Mouse (Mus musculus) intestine, embryonic 15.5 days (tissue): ENCODE results near the gene Slc8a3. TPM values are rescaled to one million over a fixed set of nuclear protein-coding genes. Genes with fewer than 3 reads are reported as not detected.
"Not testable (repeated sequence)": the region's sequence is repeated elsewhere in the genome, so short reads cannot be mapped to it uniquely, and the experiment has no call there.

Experiments used
- ATAC-seq: fragments of 200-750 bp; cut with Nextera tagmentation; 2 replicates; pipeline ENCODE4 v1.8.0; 2017; ENCODE audit warnings: moderate TSS enrichment, moderate library complexity
- H3K27ac ChIP-seq: fragments of 300-500 bp; sonication (generic); 2 replicates; pipeline ENCODE4 v1.5.1; 2015; ENCODE audit warnings: mild to moderate bottlenecking, inconsistent platforms
- H3K27me3 ChIP-seq: fragments of 300-500 bp; sonication (generic); replicated peaks from 2 replicates; pipeline ENCODE4 v1.6.1; 2015; ENCODE audit warnings: inconsistent platforms
- H3K36me3 ChIP-seq: fragments of 300-500 bp; sonication (generic); 2 replicates; pipeline ENCODE4 v1.6.1; 2015; ENCODE audit warnings: inconsistent platforms
- H3K4me1 ChIP-seq: fragments of 300-500 bp; sonication (generic); replicated peaks from 2 replicates; pipeline ENCODE4 v1.6.1; 2015; ENCODE audit warnings: inconsistent platforms
- H3K4me2 ChIP-seq: fragments of 300-500 bp; sonication (generic); replicated peaks from 2 replicates; pipeline ENCODE4 v1.6.1; 2015; ENCODE audit warnings: mild to moderate bottlenecking, inconsistent platforms
- H3K4me3 ChIP-seq: fragments of 300-500 bp; sonication (generic); replicated peaks from 2 replicates; pipeline ENCODE4 v1.5.1; 2015; ENCODE audit warnings: inconsistent platforms
- H3K9ac ChIP-seq: fragments of 300-500 bp; sonication (generic); 2 replicates; pipeline ENCODE4 v1.6.1; 2015; ENCODE audit warnings: inconsistent platforms
- H3K9me3 ChIP-seq: fragments of 300-500 bp; sonication (generic); 2 replicates; pipeline ENCODE4 v1.6.1; 2016; ENCODE audit warnings: inconsistent platforms
- WGBS: fragments of 180-500 bp; shearing (Covaris S2); methylation state at CpG from one replicate; pipeline ENCODE4 v1.1.7; 2015; 5-methylcytosine and 5-hydroxymethylcytosine counted together
- polyA plus RNA-seq: library from polyadenylated mRNA; unstranded; fragments of >200 nt; fragmentation: Nextera tagmentation; extraction: Ambion mirVana; gene quantifications from 2 replicates; pipeline ENCODE4 v1.2.1, GENCODE M21; 2015

Slc8a3 gene
- polyA plus RNA-seq = 0.40 and 0.72 TPM in 2 replicates

DNA sequence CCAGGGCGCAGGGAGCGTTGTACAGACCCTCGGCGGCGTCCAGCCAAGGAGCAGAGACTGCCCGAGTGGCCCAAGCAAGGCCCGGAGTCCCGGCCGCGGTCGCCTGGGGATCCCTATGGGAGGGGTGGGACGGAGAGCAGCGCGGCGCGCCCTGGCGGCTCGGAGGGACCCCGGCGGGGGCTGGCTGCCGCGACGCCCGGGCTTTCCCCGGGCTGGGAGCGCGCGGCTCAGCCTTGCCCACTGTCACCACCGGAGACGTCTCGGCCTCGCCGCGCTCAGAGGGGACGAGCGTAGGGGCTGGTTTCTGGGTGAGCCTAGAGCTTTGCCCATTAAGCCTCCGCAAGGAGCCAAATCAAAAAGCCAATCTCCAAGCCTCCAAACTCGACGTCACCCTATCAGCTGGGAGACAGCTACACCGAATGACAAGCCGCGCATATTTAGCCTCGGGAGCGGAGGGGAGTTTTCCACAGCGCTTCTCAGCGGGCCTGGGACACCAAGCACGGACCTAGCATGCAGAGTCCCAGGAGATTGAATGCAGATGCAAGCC, at the start of gene Slc8a3:
Slc8a3 (minus strand) TSS at position 306 of the 547 bp plus-strand sequence.
- Histone ChIP-seq H3K4me1 (peaks cover 5% of the 10 kb centered on the region; the same call in 1 of the 2 replicates), H3K4me2 (peak within 1 kb of the TSS; percentile 99), H3K9ac (peak within 1 kb of the TSS; percentile 51), H3K27me3 (no peaks in the 10 kb centered on the region), H3K4me3 (peak within 1 kb of the TSS; percentile 51), H3K9me3 (no peaks in the 10 kb centered on the region), H3K36me3 (no peaks in the 10 kb centered on the region), H3K27ac (0 out of 2 replicates have a peak within 1 kb of the TSS, but pooled peaks have one; percentile 24)
- WGBS = under 1% methylated on average over 46 of the region's 47 CpGs
- peak; percentile 80 for ATAC-seq

DNA sequence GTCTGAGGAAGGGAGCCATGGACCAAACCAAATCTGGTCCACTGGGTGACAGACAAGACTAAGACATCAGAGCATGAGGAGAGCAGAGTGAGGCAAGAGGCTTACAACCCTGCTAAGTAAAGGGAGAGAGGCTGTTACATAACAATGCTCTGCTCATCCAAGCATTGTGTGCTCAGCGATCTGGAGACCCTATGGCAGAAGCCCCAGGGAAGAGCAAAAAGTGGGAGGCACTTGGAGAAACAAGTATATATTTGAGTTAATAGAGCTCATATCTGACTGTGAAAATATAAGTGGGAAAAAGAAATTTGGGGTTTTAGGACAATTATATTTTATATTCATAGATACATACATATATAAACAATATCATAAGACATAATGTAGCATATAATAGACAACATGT, 46.4 kb upstream of the Slc8a3 start, which contains the start of gene Gm4787:
Gm4787 (minus strand) TSS at position 101 of the 400 bp plus-strand sequence.
- ATAC-seq, H3K9ac ChIP-seq, H3K4me3 ChIP-seq, H3K27me3 ChIP-seq, H3K4me1 ChIP-seq, H3K4me2 ChIP-seq, H3K36me3 ChIP-seq, H3K27ac ChIP-seq, H3K9me3 ChIP-seq: not testable (repeated sequence)
- 88% methylated on average over 1 of the region's 1 CpGs for WGBS

DNA sequence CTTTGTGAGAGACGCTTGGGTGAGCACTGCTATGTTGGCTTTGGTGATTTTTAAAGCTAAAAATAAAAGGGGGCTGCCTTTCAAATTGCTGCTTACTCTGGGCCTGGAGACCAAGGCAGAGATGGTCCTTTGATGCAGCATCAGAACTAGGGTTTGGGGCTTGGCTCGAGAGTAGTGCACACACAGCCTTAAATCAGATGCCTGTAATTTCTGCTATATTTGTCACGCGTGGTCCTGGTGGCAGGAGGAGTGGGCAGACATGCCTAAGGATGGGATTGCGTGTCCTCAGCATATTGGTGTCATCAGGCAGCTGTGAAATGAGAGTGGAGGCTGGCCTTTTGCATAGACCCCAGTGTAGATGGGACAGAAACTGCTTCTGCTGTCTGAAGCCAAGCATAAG, 861 bp upstream of the Slc8a3 start:
- H3K4me2 ChIP-seq = peak overlapping the region; percentile 99; the same call in 1 of the 2 replicates

DNA sequence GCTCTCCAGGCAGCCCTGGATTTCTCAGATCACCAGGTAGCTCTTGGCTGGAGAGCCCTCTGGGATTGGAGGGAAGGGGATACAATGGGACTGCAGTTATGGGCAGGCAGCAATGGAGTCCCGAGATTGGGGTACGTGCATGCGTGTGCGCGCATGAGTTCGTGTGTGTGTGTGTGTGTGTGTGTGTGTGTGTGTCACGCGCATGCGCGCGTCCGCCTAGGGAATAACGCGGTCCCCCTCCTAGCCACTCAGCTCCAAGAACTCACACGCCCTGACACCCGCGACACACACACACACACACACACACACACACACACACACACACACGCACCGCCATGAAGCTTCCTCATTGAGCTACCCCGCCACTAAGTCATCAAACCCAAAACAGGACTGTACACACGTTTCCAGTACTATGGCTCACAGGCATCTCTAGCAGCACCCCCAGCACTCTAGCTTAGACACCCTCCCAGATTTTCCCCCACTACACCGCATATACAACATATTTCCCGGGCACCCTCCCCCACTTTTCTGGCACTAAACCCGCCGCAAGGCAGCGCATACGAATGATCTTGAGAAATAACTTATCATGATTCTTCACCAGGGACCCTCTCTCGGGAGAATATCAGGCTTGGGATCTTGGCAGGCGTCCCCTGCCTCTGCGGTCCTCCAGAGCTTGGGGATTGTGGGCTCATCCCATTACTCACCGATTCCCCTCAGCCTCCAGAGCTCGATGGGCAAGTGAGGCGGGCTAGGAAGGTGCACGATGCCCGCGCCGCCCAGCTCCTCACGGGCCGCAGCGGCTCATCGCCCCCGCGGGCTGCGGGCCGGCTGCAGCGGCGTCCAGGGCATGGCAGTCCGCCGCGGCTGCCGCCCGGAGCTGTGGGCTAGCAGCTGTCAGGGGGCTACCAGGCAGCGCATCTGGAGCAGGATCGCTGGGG, 774 bp downstream of the Slc8a3 start:
- peak; percentile 63 for ATAC-seq
- Histone ChIP-seq H3K4me2 (peak overlapping the region; percentile 99), H3K9me3 (no peaks in the 10 kb centered on the region), H3K9ac (peak overlapping the region; percentile 51), H3K36me3 (no peaks in the 10 kb centered on the region), H3K27me3 (no peaks in the 10 kb centered on the region), H3K27ac (0 out of 2 replicates have a peak overlapping the region, but pooled peaks have one; percentile 24), H3K4me3 (peak overlapping the region; percentile 51), H3K4me1 (peaks cover 5% of the 10 kb centered on the region; the same call in 1 of the 2 replicates)
- under 1% methylated on average over 37 of the region's 54 CpGs for WGBS

More for the DNA sequence above, 861 bp upstream of the Slc8a3 start:
- Histone ChIP-seq H3K9me3 (no peaks in the 10 kb centered on the region), H3K9ac (no peak overlapping the region), H3K27ac (no peak overlapping the region), H3K4me3 (no peak overlapping the region), H3K27me3 (no peaks in the 10 kb centered on the region), H3K4me1 (peaks cover 5% of the 10 kb centered on the region; the same call in 1 of the 2 replicates), H3K36me3 (no peaks in the 10 kb centered on the region)
- WGBS = 76% methylated on average over 5 of the region's 5 CpGs
- no peak for ATAC-seq

DNA sequence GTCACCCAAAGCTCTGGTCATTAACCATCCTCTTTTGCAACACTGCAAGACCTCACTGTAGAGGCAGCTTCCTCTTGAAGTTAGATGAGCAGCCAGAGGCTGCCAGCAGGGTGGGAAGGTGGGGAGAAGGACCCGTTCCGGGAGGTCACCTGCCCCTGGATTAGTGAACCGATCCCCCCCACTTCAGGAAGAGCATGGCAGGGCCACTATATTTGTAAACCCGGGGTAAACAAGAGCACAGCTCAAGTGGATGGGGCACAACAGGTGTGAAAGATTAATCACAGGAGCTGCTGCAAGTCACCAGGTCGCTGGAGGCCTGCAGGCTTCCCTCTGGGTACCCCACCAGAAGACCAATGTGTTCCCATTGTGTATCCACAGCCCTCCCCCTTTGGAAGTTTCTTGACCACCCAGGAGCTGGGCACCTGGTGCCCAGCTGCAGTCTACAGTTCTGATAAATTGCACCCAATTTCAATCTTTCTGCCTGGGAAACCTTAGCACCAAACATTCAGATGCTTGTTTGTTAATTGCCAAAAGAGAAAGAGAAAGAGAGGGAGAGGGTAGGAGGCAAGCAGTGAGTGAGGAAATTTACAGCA, 1.8 kb downstream of the Slc8a3 start:
- H3K9me3 ChIP-seq = no peaks in the 10 kb centered on the region
- peaks cover 5% of the 10 kb centered on the region; the same call in 1 of the 2 replicates for H3K4me1 ChIP-seq
- no peak for ATAC-seq
- H3K27me3 ChIP-seq = no peaks in the 10 kb centered on the region
- H3K36me3 ChIP-seq = no peaks in the 10 kb centered on the region
- no peak overlapping the region for H3K4me3 ChIP-seq
- peak overlapping the region; percentile 99; the same call in 1 of the 2 replicates for H3K4me2 ChIP-seq
- 43% methylated on average over 5 of the region's 5 CpGs for WGBS
- no peak overlapping the region for H3K27ac ChIP-seq
- H3K9ac ChIP-seq = no peak overlapping the region

DNA sequence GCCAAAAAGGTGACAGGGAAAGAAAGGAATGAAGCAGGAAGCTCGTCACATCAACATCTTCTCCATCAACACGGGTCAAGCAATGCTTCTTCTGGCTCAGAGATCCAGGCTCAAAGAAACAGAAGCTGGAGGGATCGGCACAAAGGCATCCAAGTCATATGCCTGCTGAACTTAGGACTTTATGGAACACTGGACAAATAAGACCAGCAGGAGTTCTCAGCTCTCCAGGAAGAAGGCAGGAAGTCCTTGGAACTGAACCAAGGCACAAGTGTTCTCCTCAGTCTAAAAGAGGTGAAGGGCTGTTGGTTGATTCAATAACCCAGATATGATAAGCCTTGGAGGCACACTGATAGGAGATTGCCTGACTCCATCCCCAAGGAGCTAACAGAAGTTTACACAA, 8.0 kb downstream of the Slc8a3 start:
- 78% methylated on average over 3 of the region's 3 CpGs for WGBS
- H3K4me1 ChIP-seq = no peaks in the 10 kb centered on the region
- ATAC-seq = no peak
- H3K9ac ChIP-seq = no peak overlapping the region
- no peak overlapping the region for H3K4me2 ChIP-seq
- H3K36me3 ChIP-seq = no peaks in the 10 kb centered on the region
- no peak overlapping the region for H3K27ac ChIP-seq
- no peaks in the 10 kb centered on the region for H3K27me3 ChIP-seq
- H3K4me3 ChIP-seq = no peak overlapping the region
- H3K9me3 ChIP-seq = no peaks in the 10 kb centered on the region

DNA sequence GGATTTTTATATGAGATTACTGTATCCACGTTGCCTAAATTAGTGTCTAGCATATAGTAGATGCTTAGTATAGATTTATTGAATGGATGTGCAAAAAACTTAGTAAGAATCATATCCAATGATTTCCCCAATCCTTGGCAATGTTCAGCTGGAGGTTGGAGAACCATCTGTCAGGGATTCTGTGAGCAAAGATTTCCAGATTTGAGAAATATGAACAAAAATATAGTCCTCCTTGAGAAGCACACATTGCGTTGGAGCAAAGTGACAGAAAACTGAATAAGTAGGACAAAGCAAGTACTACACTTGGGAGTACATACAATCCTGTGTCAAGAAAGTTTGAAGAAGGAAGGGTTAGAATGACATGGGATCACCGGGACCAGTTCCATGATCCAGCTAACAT, 8.9 kb downstream of the Slc8a3 start:
- no peaks in the 10 kb centered on the region for H3K36me3 ChIP-seq
- no peaks in the 10 kb centered on the region for H3K27me3 ChIP-seq
- H3K4me3 ChIP-seq = no peak overlapping the region
- no peak overlapping the region for H3K9ac ChIP-seq
- no peaks in the 10 kb centered on the region for H3K4me1 ChIP-seq
- 91% methylated on average over 3 of the region's 3 CpGs for WGBS
- no peak overlapping the region for H3K4me2 ChIP-seq
- no peaks in the 10 kb centered on the region for H3K9me3 ChIP-seq
- no peak overlapping the region for H3K27ac ChIP-seq
- ATAC-seq = no peak

DNA sequence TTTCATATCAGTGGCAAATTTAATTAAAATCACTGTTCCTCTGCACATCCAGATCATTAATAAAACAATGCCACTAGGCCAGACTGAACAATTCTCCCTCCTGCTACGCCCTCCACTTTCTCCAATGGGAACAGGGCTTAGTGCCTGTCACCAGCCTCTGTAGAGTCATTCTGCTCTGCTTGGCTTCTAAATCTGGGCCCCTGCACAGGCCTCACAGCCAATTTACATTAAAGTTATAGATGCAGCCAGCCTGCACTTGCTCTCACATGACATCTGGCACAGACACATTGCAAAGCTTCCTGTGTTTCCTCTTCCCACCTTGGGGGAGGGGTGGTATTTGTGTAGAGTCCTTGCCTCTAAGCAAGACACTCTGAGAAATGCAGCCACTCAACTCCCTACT, 12.0 kb downstream of the Slc8a3 start:
- no peak overlapping the region for H3K27ac ChIP-seq
- 75% methylated on average over 1 of the region's 1 CpGs for WGBS

DNA sequence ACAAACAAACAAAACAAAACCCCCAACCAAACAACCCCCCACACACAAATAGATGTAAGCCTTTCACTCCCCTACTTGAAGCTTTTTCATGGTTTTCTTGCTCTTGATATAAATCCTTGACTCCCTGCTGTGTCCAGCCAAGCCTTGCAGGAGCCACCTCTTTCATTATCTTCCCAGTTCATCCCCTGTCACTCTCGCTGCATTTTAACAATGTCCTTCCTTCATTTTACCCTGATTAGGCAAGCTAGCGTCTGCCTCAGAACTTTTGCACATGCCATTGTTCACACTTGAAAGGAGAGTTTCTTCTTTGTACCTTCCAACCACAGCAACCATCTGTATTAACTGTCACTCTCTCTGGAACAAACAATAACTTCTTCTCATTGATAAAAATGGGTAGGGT, 15.2 kb downstream of the Slc8a3 start:
- Histone ChIP-seq H3K4me1 (no peaks in the 10 kb centered on the region), H3K27ac (no peak overlapping the region), H3K27me3 (no peaks in the 10 kb centered on the region), H3K36me3 (no peaks in the 10 kb centered on the region), H3K9ac (no peak overlapping the region), H3K4me3 (no peak overlapping the region), H3K9me3 (no peaks in the 10 kb centered on the region), H3K4me2 (no peak overlapping the region)
- 55% methylated on average over 2 of the region's 2 CpGs for WGBS
- no peak for ATAC-seq

More for the DNA sequence above, 12.0 kb downstream of the Slc8a3 start:
- no peak overlapping the region for H3K4me3 ChIP-seq
- H3K4me2 ChIP-seq = no peak overlapping the region
- no peaks in the 10 kb centered on the region for H3K9me3 ChIP-seq
- no peaks in the 10 kb centered on the region for H3K27me3 ChIP-seq
- no peak overlapping the region for H3K9ac ChIP-seq
- no peaks in the 10 kb centered on the region for H3K4me1 ChIP-seq
- ATAC-seq = no peak
- no peaks in the 10 kb centered on the region for H3K36me3 ChIP-seq

DNA sequence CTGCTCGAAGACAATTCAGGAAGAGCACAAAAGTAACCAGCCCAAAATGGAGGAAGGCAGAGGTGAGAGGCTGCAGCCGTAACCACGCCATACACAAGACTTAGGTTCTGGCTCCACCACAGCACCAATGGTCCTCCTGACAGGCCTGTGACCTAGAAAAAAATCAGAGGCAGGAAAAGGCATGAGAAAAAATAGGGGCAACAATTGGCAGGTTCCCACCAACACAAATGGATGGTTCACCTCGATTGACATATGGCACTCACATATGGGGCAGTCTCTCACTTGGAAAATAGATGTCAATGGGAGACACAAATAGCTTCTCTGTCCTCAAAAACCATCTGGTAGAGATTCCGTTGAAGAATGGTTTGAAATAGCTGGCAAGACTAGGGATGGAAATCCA, 17.0 kb downstream of the Slc8a3 start:
- Histone ChIP-seq H3K27me3 (no peaks in the 10 kb centered on the region), H3K4me3 (no peak overlapping the region), H3K9ac (no peak overlapping the region), H3K4me2 (no peak overlapping the region), H3K36me3 (no peaks in the 10 kb centered on the region), H3K9me3 (no peaks in the 10 kb centered on the region), H3K27ac (no peak overlapping the region), H3K4me1 (no peaks in the 10 kb centered on the region)
- ATAC-seq = no peak
- 92% methylated on average over 5 of the region's 5 CpGs for WGBS

DNA sequence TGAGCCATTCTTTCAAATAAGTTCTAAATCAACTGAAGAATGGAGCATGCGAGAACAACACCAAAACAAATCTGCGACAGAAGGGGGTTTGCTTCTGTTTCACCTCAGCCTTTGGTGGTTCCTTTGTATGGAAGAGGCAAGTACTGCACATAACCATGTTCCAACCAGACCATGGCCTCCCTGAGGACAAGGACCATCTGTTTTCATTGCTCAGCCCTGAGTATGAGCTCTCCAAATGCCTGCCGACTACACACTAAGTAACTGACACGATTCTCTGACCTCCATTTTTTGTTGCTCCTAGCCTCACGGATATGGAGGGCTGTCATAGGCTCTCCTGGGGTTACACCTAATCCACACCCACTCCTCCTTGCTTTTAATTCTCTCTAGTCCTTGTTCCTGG, 29.4 kb downstream of the Slc8a3 start:
- H3K9me3 ChIP-seq = no peaks in the 10 kb centered on the region
- WGBS = 75% methylated on average over 5 of the region's 5 CpGs
- H3K4me3 ChIP-seq = no peak overlapping the region
- ATAC-seq = no peak
- no peaks in the 10 kb centered on the region for H3K4me1 ChIP-seq
- H3K27me3 ChIP-seq = no peaks in the 10 kb centered on the region
- no peak overlapping the region for H3K9ac ChIP-seq
- H3K36me3 ChIP-seq = no peaks in the 10 kb centered on the region
- no peak overlapping the region for H3K27ac ChIP-seq
- no peak overlapping the region for H3K4me2 ChIP-seq

DNA sequence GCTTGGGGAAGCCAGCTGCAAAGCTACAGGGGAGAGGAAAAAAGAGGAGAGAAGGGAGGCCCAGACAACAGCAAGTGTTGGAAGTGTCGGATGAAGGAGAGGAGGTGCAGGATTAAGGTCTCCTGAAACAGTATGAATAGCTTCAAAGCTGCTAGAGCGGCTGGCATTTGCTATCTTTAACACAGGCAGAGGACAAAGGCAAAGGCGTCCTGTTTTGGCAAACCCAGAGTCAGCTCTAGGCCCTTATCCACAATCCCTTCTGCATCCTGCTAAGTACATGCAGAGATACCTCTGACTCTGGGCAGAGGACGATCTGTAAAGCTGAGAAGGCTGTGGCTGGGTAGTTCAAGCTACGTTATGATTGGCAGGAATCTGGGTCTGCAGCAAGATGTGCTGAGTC, 38.4 kb downstream of the Slc8a3 start:
- Histone ChIP-seq H3K4me1 (no peaks in the 10 kb centered on the region), H3K4me3 (no peak overlapping the region), H3K9me3 (no peaks in the 10 kb centered on the region), H3K9ac (no peak overlapping the region), H3K27ac (no peak overlapping the region), H3K27me3 (no peaks in the 10 kb centered on the region), H3K36me3 (no peaks in the 10 kb centered on the region), H3K4me2 (no peak overlapping the region)
- no peak for ATAC-seq
- WGBS = 56% methylated on average over 5 of the region's 5 CpGs
